Mouse (Mus musculus) cerebellum, adult 18-20 months (tissue): Measurements from ENCODE around the gene 1700001L19Rik.

Experiments
- DNase-seq, 2 experiments: peaks; one replicate each; pipeline ENCODE4 v3.0.0; 2021

1700001L19Rik gene

GRCm38 (mm10) chr13:68622792-68623191, 25.6 kb downstream of the 1700001L19Rik start:
- no peak for DNase-seq

GRCm38 (mm10) chr13:68627041-68627440, 29.8 kb downstream of the 1700001L19Rik start:
- DNase-seq: no peak

GRCm38 (mm10) chr13:68642786-68643185, 45.6 kb downstream of the 1700001L19Rik start:
- no peak for DNase-seq
